Mouse (Mus musculus) left cerebral cortex, postnatal 36 days (tissue): ENCODE measurements around the gene Sgsm2. TPM values are rescaled to one million over a fixed set of nuclear protein-coding genes. Genes with fewer than 3 reads are reported as not detected.

Experiments
- DNase-seq, 2 experiments: peaks; one replicate each; pipeline ENCODE4 v3.0.0; 2021 to 2022; ENCODE audit warnings: low spot score in 2 of 2, mixed read lengths in 1 of 2
- intact Hi-C: fragments of 180-260 bp; cut with DNase I; formaldehyde crosslinking; loops from one replicate; pipeline ENCODE4 v1.15.1; 2025
- total RNA-seq, 2 experiments: library from RNA; stranded (reverse); gene quantifications; 2 replicates each; pipeline ENCODE4 v1.2.3; 2021

The Sgsm2 gene
- total RNA-seq, 2 experiments from 2014 or later = 80.2 to 81.6 TPM

DNA sequence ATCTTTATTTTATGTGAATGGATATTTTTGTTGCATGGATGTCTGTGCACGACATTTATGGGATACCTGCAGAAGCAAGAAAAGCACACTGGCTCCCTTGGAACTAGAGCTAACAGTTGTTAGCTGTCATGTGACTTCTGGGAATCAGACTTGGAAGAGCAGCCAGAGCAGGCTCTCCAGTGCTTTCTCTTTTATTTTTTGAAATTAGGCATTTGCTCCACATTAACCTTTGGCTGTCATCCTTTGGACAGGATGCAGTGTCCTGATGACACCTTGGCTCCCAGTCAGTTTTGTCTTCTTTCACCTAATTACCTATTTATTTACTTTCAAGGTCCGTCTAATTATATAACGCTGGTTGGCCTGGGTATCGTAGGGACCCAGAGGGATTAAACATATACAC lies 2.2 kb downstream of the Sgsm2 start:
- intact Hi-C loops = no loop called here
- no peak for DNase-seq

DNA sequence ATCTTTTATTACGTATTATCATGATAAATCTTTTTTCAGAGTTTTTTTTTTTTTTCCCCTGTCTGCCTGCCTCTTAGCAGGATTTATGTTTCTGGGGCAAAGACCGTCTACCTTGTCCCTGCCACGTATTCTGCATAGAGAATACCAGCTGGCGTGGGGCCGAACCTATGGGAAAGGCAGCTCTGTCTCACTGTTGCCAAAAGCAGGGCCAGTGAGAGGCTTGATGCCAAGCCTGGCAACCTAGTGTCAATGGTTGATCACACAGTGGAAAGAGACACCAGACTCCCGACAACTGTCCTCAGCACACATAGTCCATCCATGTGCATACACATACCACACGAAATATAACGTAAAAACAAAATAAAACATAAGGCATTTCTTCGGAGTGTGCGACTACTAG lies 13.8 kb downstream of the Sgsm2 start:
- intact Hi-C loops = no loop called here
- no peak for DNase-seq

GRCm38 (mm10) chr11:74881979-74882378 lies 14.9 kb downstream of the Sgsm2 start:
- intact Hi-C loops = no loop called here
- DNase-seq = peak; percentile 57 to 63

DNA sequence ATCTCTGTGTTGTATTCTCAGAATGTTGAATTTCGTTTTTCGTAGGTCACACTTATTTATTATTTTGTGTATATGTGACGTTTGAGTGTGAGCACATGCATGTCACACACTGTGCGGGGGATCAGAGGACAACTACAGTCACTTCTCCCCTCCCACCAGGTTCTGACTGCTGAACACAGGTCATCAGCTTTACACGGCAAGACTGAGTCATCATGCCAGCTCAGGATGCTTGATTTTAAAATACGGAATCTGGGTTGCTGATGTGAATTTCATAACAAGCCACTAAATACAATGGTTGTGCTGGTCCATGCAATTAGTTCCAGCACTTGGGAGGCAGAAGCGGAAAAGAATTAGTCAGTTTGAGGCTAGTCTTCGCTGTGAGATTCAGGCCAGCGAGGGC lies 15.9 kb downstream of the Sgsm2 start:
- DNase-seq = no peak
- intact Hi-C loops = no loop called here

- intact Hi-C loops = no loop called here
- DNase-seq = peak; percentile 50 to 57
Observed at GRCm38 (mm10) chr11:74876801-74877200, 20.1 kb downstream of the Sgsm2 start.

DNA sequence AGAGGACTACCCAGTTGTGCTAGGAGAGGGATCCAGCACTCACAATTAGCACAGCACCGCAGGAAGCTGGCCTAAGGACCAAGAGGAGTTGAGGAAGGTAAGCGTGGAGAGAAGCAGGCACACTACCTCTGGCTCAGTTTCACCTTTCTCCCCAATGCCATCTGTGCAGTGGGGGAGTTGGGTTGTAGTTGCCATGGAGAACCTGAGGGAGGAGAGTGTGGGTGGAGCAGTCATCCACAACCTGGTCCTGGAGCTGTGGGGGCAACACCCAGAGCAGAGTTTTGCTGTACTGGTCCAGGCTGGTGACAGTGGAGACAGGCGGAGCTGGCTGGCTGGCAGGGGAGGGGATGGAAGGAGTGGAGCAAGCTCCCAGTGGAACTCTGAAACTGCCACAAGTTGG lies 22.2 kb downstream of the Sgsm2 start:
- intact Hi-C loops = no loop called here

GRCm38 (mm10) chr11:74870991-74871622 lies 25.8 kb downstream of the Sgsm2 start:
- intact Hi-C loops = no loop called here
- peak; percentile 58 to 63 for DNase-seq

More for the DNA sequence above, 22.2 kb downstream of the Sgsm2 start:
- DNase-seq = peak; percentile 43 to 47

DNA sequence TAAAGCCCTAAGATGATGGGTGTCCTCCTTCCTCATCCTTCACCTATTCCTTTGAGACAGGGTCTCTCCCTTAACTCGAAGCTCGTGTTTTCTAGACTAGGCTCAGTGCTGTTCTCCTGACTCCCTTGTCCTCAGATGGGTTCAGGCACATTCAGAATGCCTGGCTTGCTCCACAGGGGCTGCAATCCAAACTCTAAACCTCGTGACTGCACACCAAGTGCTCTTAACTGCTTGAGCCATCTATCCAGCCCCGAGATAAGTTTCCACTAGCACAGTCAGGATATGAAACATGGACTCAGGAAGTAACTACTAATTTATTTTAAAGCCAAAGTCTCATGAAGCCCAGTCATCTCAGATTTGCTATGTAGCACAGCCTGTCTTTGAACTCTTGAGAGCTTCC lies 26.3 kb downstream of the Sgsm2 start:
- intact Hi-C loops = no loop called here
- DNase-seq = no peak

DNA sequence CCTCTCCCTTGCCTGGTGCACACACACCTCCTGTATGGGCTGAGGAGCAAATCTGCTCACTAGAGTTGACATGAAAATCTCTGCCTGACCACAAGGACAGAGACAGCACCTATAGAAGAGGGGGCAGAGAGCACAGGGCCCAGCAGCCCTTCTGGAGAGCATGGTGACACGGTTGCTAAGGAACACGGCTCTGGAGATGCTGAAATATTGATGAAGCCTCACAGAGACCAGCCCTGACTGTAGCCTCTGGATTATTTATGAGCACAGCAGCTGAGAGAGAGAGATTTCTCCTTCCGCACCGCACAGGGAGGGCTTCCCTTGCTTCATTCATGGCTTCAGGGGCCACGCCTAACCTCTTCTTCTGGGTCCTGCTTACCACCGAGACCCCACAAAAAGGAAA lies 27.3 kb downstream of the Sgsm2 start:
- intact Hi-C loops = no loop called here
- no peak for DNase-seq

DNA sequence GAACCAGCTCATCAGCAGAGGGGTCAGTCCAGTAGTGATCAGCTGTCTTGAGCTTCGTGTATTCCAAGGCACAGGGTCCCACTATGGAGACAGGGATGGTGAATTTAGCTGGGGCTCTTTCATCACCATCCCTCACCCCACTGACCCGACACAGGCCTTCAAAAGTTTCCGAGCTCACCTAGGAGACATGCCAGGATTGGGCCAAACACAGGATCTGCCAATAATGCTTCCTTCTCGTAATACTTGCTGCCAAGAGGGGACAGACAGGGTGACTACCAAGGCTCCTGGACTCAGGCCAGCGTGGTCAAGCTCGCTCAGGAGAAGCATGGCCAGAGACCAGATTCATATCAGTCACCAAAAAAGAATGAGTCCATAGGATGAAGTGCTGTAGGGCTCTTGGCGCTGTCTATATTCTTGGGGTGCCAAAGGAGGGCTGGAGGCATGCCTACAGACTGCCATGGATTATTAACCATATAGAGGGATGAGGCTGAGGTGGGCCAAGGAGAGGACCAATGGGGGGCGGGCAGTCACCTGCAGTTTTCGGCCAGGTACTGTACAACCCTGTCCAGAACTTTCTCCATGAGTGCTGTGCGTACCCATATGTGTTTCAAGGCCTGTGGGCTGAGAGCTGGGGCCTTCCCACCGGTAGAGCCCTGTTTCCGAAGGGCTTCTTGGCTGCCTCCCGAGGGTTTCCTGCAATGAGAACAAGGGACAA lies 28.7 kb downstream of the Sgsm2 start:
- intact Hi-C loops = no loop called here
- DNase-seq = no peak

DNA sequence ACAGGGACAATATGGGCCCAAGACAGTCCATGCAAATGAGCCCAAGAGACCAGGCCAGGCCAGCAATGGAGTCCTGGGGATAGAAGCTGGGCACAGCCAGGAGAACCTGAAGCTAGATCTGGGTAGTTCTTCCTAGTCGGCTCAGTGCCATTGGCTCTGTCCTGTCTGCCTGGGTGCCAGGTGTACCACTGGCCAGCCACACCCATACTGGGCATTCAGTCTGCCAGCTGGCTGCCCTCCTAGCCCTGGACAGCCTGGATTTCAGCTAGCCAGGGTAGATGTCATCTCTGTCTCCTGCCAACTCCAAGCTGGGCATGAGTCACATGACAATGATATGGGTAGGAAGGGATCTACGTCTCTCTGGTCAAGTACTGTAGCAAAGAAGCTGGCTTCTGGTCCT lies 29.7 kb downstream of the Sgsm2 start:
- intact Hi-C loops = no loop called here
- DNase-seq = no peak

DNA sequence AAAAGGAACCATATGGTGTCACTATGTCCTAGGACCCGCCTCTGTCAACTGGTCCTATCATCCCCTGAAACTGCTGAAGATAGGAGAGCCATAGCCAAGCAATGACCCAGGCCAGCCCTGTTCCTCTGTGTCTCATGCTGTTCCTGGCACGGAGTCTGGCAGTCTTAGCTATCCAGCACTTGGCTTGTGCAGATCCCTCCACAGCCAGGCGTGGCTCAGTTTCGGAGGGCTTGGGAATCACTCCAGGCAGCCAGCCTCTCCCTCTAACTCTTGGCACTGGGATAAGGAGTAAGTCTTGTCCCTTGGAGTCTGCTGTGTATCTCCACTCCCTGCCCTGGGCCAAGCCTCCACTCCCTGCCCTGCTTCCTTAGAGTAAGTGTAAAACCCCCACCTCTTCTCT lies 30.2 kb downstream of the Sgsm2 start:
- no peak for DNase-seq
- intact Hi-C loops = no loop called here

- intact Hi-C loops = no loop called here
- no peak for DNase-seq
Observed at GRCm38 (mm10) chr11:74865252-74865651, 31.6 kb downstream of the Sgsm2 start.

GRCm38 (mm10) chr11:74864421-74864820 lies 32.4 kb downstream of the Sgsm2 start:
- intact Hi-C loops = no loop called here

DNA sequence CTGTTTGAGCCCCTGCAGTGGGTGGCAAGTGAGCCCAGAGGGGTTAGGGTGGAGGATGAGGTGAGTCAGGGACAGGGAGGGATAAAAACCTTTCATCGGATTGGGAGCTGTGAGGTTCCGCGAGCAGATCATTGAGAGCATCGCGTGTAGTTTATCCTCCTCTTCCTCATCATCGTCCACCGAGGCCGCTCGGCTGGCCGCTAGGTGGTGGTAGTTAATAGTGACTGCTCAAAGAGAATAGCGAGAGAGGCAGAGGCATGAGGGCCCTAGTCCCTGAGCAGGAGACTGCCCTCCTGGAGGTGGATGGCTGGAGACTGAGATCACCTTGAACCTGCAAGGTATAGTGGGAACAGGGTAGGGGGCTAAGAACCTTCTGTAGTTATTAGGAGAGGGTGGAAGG lies 33.4 kb downstream of the Sgsm2 start:
- intact Hi-C loops = no loop called here
- no peak for DNase-seq

More at GRCm38 (mm10) chr11:74864421-74864820, 32.4 kb downstream of the Sgsm2 start:
- DNase-seq = no peak

DNA sequence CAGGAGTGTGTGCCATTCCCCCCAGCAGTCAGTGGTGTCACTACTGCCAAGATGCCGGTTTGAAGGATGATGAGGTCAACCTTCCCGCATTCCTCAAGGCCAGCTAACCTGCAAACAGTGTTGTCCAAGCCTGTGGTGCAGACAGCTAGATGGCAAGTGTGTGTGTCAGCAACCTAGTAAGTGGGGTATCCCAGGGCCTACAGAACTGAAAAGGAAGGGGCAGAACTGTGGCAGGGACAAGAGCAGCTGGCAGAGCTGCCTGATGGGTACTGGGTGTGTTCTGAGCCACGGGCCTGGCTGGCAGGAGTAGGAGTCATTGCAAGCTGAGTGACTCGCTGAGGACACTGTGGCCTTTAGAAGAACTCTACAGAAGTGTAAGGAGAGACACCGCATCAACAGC lies 34.7 kb downstream of the Sgsm2 start:
- no peak for DNase-seq
- intact Hi-C loops = no loop called here

DNA sequence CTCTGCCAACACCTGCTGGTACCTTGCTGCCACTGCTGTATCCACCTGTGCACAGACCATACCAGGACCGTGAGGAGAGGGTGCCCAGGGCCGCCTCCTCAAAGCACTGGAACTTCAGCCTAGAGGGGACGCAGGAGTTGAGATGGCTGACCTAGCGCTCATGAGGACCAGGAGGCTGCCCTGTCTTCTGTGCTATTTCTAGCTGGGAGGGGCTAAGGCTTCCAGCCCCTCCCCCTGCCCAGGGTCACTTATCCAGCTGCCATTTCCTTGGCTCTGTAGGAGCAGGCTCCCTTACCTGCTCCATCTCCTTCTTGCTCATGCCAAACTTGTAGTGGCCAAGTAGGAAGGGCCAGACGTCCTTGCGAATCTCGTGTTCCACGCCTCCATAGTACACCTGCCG lies 39.1 kb downstream of the Sgsm2 start:
- DNase-seq = no peak

DNA sequence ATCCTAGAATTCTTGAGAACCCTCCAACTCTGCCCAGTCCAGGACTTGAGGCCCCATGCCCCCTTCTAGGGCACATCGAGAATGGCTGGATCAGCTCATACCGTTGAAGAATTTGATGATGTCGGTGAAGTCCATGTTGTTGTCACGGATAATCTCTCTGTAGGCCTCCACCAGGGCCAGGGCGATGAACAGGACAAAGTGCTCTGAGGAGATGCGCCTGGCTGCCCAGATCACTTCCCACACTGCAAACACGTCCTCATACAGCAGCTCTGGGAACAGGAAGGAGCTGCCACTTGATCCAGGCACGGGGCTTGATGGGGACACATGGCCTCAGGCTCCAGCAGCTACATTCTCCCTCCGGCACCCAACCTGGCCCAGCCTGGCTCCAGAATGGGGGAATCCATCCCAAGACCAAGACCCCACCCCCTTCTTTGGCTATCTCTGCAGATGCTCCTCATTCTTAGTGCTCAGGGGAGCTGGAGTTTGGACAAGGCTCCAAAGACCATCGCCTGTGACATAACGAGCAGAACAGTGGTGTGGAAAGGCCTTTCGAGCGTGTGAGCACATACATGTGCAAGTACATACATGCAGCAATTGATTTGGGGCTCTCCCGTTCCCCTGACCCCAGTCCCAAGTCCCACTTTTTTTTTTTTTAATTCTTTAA lies 45.7 kb downstream of the Sgsm2 start:
- DNase-seq = no peak
- intact Hi-C loops = no loop called here

More for the DNA sequence above, 39.1 kb downstream of the Sgsm2 start:
- intact Hi-C loops = no loop called here

GRCm38 (mm10) chr11:74847919-74848521 lies 48.8 kb downstream of the Sgsm2 start:
- DNase-seq = peak in 1 of 2 experiments; percentile 72
- intact Hi-C loops = loop anchor here (2.0 to 5.0 kb wide), 2 partner anchors 25 to 41 kb away; no protein-coding TSS in a partner anchor

GRCm38 (mm10) chr11:74845784-74846183 lies 51.1 kb downstream of the Sgsm2 start:
- no peak for DNase-seq
- intact Hi-C loops = loop anchor here (5.0 kb wide), 1 partner anchor 38 kb away; no protein-coding TSS in a partner anchor
